Mouse (Mus musculus): ENCODE results near the gene Pik3r5. TPM values are rescaled to one million over a fixed set of nuclear protein-coding genes. Genes with fewer than 3 reads are reported as not detected.

The Pik3r5 gene
- total RNA-seq, 2 experiments from 2014 or later, result 0.67 to 1.7 TPM

Other genes with a start within 250 kb of the Pik3r5 start
- gene Ntn1, start 31.3 kb upstream of the Pik3r5 start, total RNA-seq (2021), result 10 to 100 TPM; 55.4 to 61.8 TPM
- gene Pik3r6, start 70.9 kb downstream of the Pik3r5 start, total RNA-seq (2021), result 1 to 10 TPM; 4.6 to 6.3 TPM
- gene Mfsd6l, start 124.1 kb downstream of the Pik3r5 start, total RNA-seq (2021), result not detected
- not detected for gene Ccdc42, start 154.9 kb downstream of the Pik3r5 start, total RNA-seq (2021)

Data from heart, postnatal 36 days (tissue).